Mouse (Mus musculus): Measurements from ENCODE around the gene Podxl. TPM values are rescaled to one million over a fixed set of nuclear protein-coding genes. Genes with fewer than 3 reads are reported as not detected.

Podxl gene
- polyA plus RNA-seq, 1 experiment from 2014 or later: 8.2 TPM

- ATAC-seq (replicated peaks; ENCODE audit: insufficient number of reproducible peaks, low FRiP score, low TSS enrichment, low read depth): no peak
- Histone ChIP-seq H3K4me1 (ENCODE audit: control insufficient read depth, insufficient read depth, low read length) (0 out of 2 replicates have a peak, but pooled peaks cover 3% of the 10 kb centered on the region), H3K9me3 (replicated peaks; ENCODE audit: control insufficient read depth, low read length) (no peaks in the 10 kb centered on the region), H3K27ac (replicated peaks; ENCODE audit: low read depth, low read length) (no peak overlapping the region), H3K9ac (replicated peaks; ENCODE audit: low read length) (no peak overlapping the region), H3K36me3 (replicated peaks; ENCODE audit: control insufficient read depth, insufficient read depth, low read depth, low read length) (no peaks in the 10 kb centered on the region), H3K4me3 (ENCODE audit: low read depth, low read length) (no peak overlapping the region), H3K27me3 (ENCODE audit: control insufficient read depth, insufficient read depth, low read length) (no peaks in the 10 kb centered on the region), H3K4me2 (ENCODE audit: low read depth, low read length) (no peak overlapping the region)
- DNase-seq (ENCODE audit: low spot score): no peak
- WGBS: 66% methylated on average over 6 of the region's 6 CpGs
These were observed 34.6 kb upstream of the Podxl start for GRCm38 (mm10) chr6:31598349-31598911.

GRCm38 (mm10) chr6:31597136-31597460 lies 33.3 kb upstream of the Podxl start:
- Histone ChIP-seq H3K9ac (replicated peaks; ENCODE audit: low read length) (no peak overlapping the region), H3K9me3 (replicated peaks; ENCODE audit: control insufficient read depth, low read length) (no peaks in the 10 kb centered on the region), H3K4me3 (ENCODE audit: low read depth, low read length) (no peak overlapping the region), H3K36me3 (replicated peaks; ENCODE audit: control insufficient read depth, insufficient read depth, low read depth, low read length) (no peaks in the 10 kb centered on the region), H3K4me1 (ENCODE audit: control insufficient read depth, insufficient read depth, low read length) (0 out of 2 replicates have a peak, but pooled peaks cover 3% of the 10 kb centered on the region), H3K4me2 (ENCODE audit: low read depth, low read length) (no peak overlapping the region), H3K27me3 (ENCODE audit: control insufficient read depth, insufficient read depth, low read length) (no peaks in the 10 kb centered on the region), H3K27ac (replicated peaks; ENCODE audit: low read depth, low read length) (no peak overlapping the region; the same call in 1 of the 2 replicates)
- no peak for DNase-seq (ENCODE audit: low spot score)
- 43% methylated on average over 4 of the region's 4 CpGs for WGBS
- ATAC-seq (replicated peaks; ENCODE audit: insufficient number of reproducible peaks, low FRiP score, low TSS enrichment, low read depth): peak; percentile 12; the same call in 1 of the 2 replicates

GRCm38 (mm10) chr6:31596346-31597135 lies 32.8 kb upstream of the Podxl start:
- 0 out of 2 replicates have a peak, but pooled peaks cover 3% of the 10 kb centered on the region for H3K4me1 ChIP-seq (ENCODE audit: control insufficient read depth, insufficient read depth, low read length)
- 20% methylated on average over 20 of the region's 20 CpGs for WGBS
- no peak overlapping the region for H3K4me3 ChIP-seq (ENCODE audit: low read depth, low read length)
- H3K9ac ChIP-seq (replicated peaks; ENCODE audit: low read length): no peak overlapping the region
- DNase-seq (ENCODE audit: low spot score): peak; percentile 80
- H3K27ac ChIP-seq (replicated peaks; ENCODE audit: low read depth, low read length): peak overlapping the region; percentile 1; the same call in 1 of the 2 replicates
- peak; percentile 70 for ATAC-seq (replicated peaks; ENCODE audit: insufficient number of reproducible peaks, low FRiP score, low TSS enrichment, low read depth)
- no peak overlapping the region for H3K4me2 ChIP-seq (ENCODE audit: low read depth, low read length)
- no peaks in the 10 kb centered on the region for H3K27me3 ChIP-seq (ENCODE audit: control insufficient read depth, insufficient read depth, low read length)
- no peaks in the 10 kb centered on the region for H3K9me3 ChIP-seq (replicated peaks; ENCODE audit: control insufficient read depth, low read length)
- no peaks in the 10 kb centered on the region for H3K36me3 ChIP-seq (replicated peaks; ENCODE audit: control insufficient read depth, insufficient read depth, low read depth, low read length)

GRCm38 (mm10) chr6:31592579-31593238 lies 28.9 kb upstream of the Podxl start:
- Histone ChIP-seq H3K9ac (replicated peaks; ENCODE audit: low read length) (no peak overlapping the region), H3K27me3 (ENCODE audit: control insufficient read depth, insufficient read depth, low read length) (no peaks in the 10 kb centered on the region), H3K4me3 (ENCODE audit: low read depth, low read length) (no peak overlapping the region), H3K9me3 (replicated peaks; ENCODE audit: control insufficient read depth, low read length) (no peaks in the 10 kb centered on the region), H3K4me1 (ENCODE audit: control insufficient read depth, insufficient read depth, low read length) (0 out of 2 replicates have a peak, but pooled peaks cover 3% of the 10 kb centered on the region), H3K36me3 (replicated peaks; ENCODE audit: control insufficient read depth, insufficient read depth, low read depth, low read length) (no peaks in the 10 kb centered on the region), H3K4me2 (ENCODE audit: low read depth, low read length) (no peak overlapping the region), H3K27ac (replicated peaks; ENCODE audit: low read depth, low read length) (no peak overlapping the region)
- no peak for ATAC-seq (replicated peaks; ENCODE audit: insufficient number of reproducible peaks, low FRiP score, low TSS enrichment, low read depth)
- 58% methylated on average over 1 of the region's 1 CpGs for WGBS
- DNase-seq (ENCODE audit: low spot score): no peak

GRCm38 (mm10) chr6:31592128-31592527 lies 28.3 kb upstream of the Podxl start:
- Histone ChIP-seq H3K27ac (replicated peaks; ENCODE audit: low read depth, low read length) (no peak overlapping the region), H3K36me3 (replicated peaks; ENCODE audit: control insufficient read depth, insufficient read depth, low read depth, low read length) (no peaks in the 10 kb centered on the region), H3K4me3 (ENCODE audit: low read depth, low read length) (no peak overlapping the region), H3K4me1 (ENCODE audit: control insufficient read depth, insufficient read depth, low read length) (0 out of 2 replicates have a peak, but pooled peaks cover 2% of the 10 kb centered on the region), H3K27me3 (ENCODE audit: control insufficient read depth, insufficient read depth, low read length) (no peaks in the 10 kb centered on the region), H3K9ac (replicated peaks; ENCODE audit: low read length) (no peak overlapping the region), H3K4me2 (ENCODE audit: low read depth, low read length) (no peak overlapping the region), H3K9me3 (replicated peaks; ENCODE audit: control insufficient read depth, low read length) (no peaks in the 10 kb centered on the region)
- 68% methylated on average over 2 of the region's 2 CpGs for WGBS
- DNase-seq (ENCODE audit: low spot score) (no peak), ATAC-seq (replicated peaks; ENCODE audit: insufficient number of reproducible peaks, low FRiP score, low TSS enrichment, low read depth) (no peak)

GRCm38 (mm10) chr6:31591676-31592075 lies 27.9 kb upstream of the Podxl start:
- H3K9ac ChIP-seq (replicated peaks; ENCODE audit: low read length): no peak overlapping the region
- no peak overlapping the region for H3K27ac ChIP-seq (replicated peaks; ENCODE audit: low read depth, low read length)
- WGBS: 73% methylated on average over 3 of the region's 3 CpGs
- no peaks in the 10 kb centered on the region for H3K36me3 ChIP-seq (replicated peaks; ENCODE audit: control insufficient read depth, insufficient read depth, low read depth, low read length)
- H3K4me3 ChIP-seq (ENCODE audit: low read depth, low read length): no peak overlapping the region
- no peak overlapping the region for H3K4me2 ChIP-seq (ENCODE audit: low read depth, low read length)
- no peaks in the 10 kb centered on the region for H3K9me3 ChIP-seq (replicated peaks; ENCODE audit: control insufficient read depth, low read length)
- DNase-seq (ENCODE audit: low spot score) (no peak), ATAC-seq (replicated peaks; ENCODE audit: insufficient number of reproducible peaks, low FRiP score, low TSS enrichment, low read depth) (no peak)
- H3K27me3 ChIP-seq (ENCODE audit: control insufficient read depth, insufficient read depth, low read length): no peaks in the 10 kb centered on the region
- no peaks in the 10 kb centered on the region for H3K4me1 ChIP-seq (ENCODE audit: control insufficient read depth, insufficient read depth, low read length)

GRCm38 (mm10) chr6:31590754-31591153 lies 27.0 kb upstream of the Podxl start:
- H3K27ac ChIP-seq (replicated peaks; ENCODE audit: low read depth, low read length): no peak overlapping the region
- no peaks in the 10 kb centered on the region for H3K9me3 ChIP-seq (replicated peaks; ENCODE audit: control insufficient read depth, low read length)
- no peaks in the 10 kb centered on the region for H3K27me3 ChIP-seq (ENCODE audit: control insufficient read depth, insufficient read depth, low read length)
- no peak for ATAC-seq (replicated peaks; ENCODE audit: insufficient number of reproducible peaks, low FRiP score, low TSS enrichment, low read depth)
- H3K4me2 ChIP-seq (ENCODE audit: low read depth, low read length): no peak overlapping the region
- no peak overlapping the region for H3K9ac ChIP-seq (replicated peaks; ENCODE audit: low read length)
- H3K4me3 ChIP-seq (ENCODE audit: low read depth, low read length): no peak overlapping the region
- H3K36me3 ChIP-seq (replicated peaks; ENCODE audit: control insufficient read depth, insufficient read depth, low read depth, low read length): no peaks in the 10 kb centered on the region
- 78% methylated on average over 2 of the region's 2 CpGs for WGBS
- no peak for DNase-seq (ENCODE audit: low spot score)
- H3K4me1 ChIP-seq (ENCODE audit: control insufficient read depth, insufficient read depth, low read length): no peaks in the 10 kb centered on the region

GRCm38 (mm10) chr6:31589268-31589667 lies 25.5 kb upstream of the Podxl start:
- DNase-seq (ENCODE audit: low spot score): no peak
- Histone ChIP-seq H3K36me3 (replicated peaks; ENCODE audit: control insufficient read depth, insufficient read depth, low read depth, low read length) (no peaks in the 10 kb centered on the region), H3K9me3 (replicated peaks; ENCODE audit: control insufficient read depth, low read length) (no peaks in the 10 kb centered on the region), H3K4me1 (ENCODE audit: control insufficient read depth, insufficient read depth, low read length) (no peaks in the 10 kb centered on the region), H3K4me3 (ENCODE audit: low read depth, low read length) (no peak overlapping the region), H3K4me2 (ENCODE audit: low read depth, low read length) (no peak overlapping the region), H3K27ac (replicated peaks; ENCODE audit: low read depth, low read length) (no peak overlapping the region), H3K27me3 (ENCODE audit: control insufficient read depth, insufficient read depth, low read length) (no peaks in the 10 kb centered on the region), H3K9ac (replicated peaks; ENCODE audit: low read length) (no peak overlapping the region)
- no peak for ATAC-seq (replicated peaks; ENCODE audit: insufficient number of reproducible peaks, low FRiP score, low TSS enrichment, low read depth)
- WGBS: 81% methylated on average over 3 of the region's 3 CpGs

Data from embryonic facial prominence, embryonic 11.5 days (tissue).